Mouse (Mus musculus) liver, embryonic 13.5 days (tissue): ENCODE data around the gene Polr2m. TPM values are rescaled to one million over a fixed set of nuclear protein-coding genes. Genes with fewer than 3 reads are reported as not detected.

Source experiments
- ATAC-seq: fragments of 200-750 bp; cut with Nextera tagmentation; 2 replicates; pipeline ENCODE4 v1.8.0; 2017; ENCODE audit warnings: low read depth, mild to moderate bottlenecking, moderate number of reproducible peaks, moderate library complexity
- DNase-seq: peaks from one replicate; pipeline ENCODE4 v3.0.0; 2022
- H3K27ac ChIP-seq: fragments of 300-500 bp; sonication (generic); 2 replicates; pipeline ENCODE4 v1.5.1; 2015; ENCODE audit warnings: moderate library complexity, mild to moderate bottlenecking, inconsistent platforms
- H3K27me3 ChIP-seq: fragments of 300-500 bp; sonication (generic); 2 replicates; pipeline ENCODE4 v1.6.1; 2015; ENCODE audit warnings: mild to moderate bottlenecking, inconsistent platforms
- H3K36me3 ChIP-seq: fragments of 300-500 bp; sonication (generic); 2 replicates; pipeline ENCODE4 v1.6.1; 2015; ENCODE audit warnings: mild to moderate bottlenecking, inconsistent platforms
- H3K4me1 ChIP-seq: fragments of 300-500 bp; sonication (generic); replicated peaks from 2 replicates; pipeline ENCODE4 v1.6.1; 2015; ENCODE audit warnings: inconsistent platforms
- H3K4me2 ChIP-seq: fragments of 300-500 bp; sonication (generic); 2 replicates; pipeline ENCODE4 v1.6.1; 2015; ENCODE audit warnings: inconsistent platforms, mild to moderate bottlenecking, moderate library complexity
- H3K4me3 ChIP-seq: fragments of 300-500 bp; sonication (generic); replicated peaks from 2 replicates; pipeline ENCODE4 v1.5.1; 2015; ENCODE audit warnings: mild to moderate bottlenecking, inconsistent platforms
- H3K9ac ChIP-seq: fragments of 300-500 bp; sonication (generic); 2 replicates; pipeline ENCODE4 v1.6.1; 2015; ENCODE audit warnings: mild to moderate bottlenecking, inconsistent platforms
- H3K9me3 ChIP-seq: fragments of 300-500 bp; sonication (generic); replicated peaks from 2 replicates; pipeline ENCODE4 v1.6.1; 2016; ENCODE audit warnings: inconsistent platforms
- WGBS: fragments of 180-500 bp; shearing (Covaris S2); methylation state at CpG from one replicate; pipeline ENCODE4 v1.1.7; 2015; ENCODE audit not compliant: insufficient replicate concordance; 5-methylcytosine and 5-hydroxymethylcytosine counted together
- polyA plus RNA-seq: library from polyadenylated mRNA; unstranded; fragments of >200 nt; fragmentation: Nextera tagmentation; extraction: Ambion mirVana; gene quantifications from 2 replicates; pipeline ENCODE4 v1.2.1, GENCODE M21; 2015

Gene Polr2m
- 153 and 162 TPM in 2 replicates for polyA plus RNA-seq

- H3K4me1 ChIP-seq: peaks cover 39% of the 10 kb centered on the region
- no peaks in the 10 kb centered on the region for H3K9me3 ChIP-seq
- H3K27ac ChIP-seq: peak within 1 kb of the TSS; percentile 86
- H3K4me3 ChIP-seq: peak within 1 kb of the TSS; percentile 96
- peak within 1 kb of the TSS; percentile 76 for H3K4me2 ChIP-seq
- peaks cover 30% of the 10 kb centered on the region for H3K36me3 ChIP-seq
- WGBS: under 1% methylated on average over 70 of the region's 70 CpGs
- peaks cover 4% of the 10 kb centered on the region for H3K27me3 ChIP-seq
- H3K9ac ChIP-seq: peak within 1 kb of the TSS; percentile 98
- DNase-seq: peak; percentile 84
- ATAC-seq: peak; percentile 95
Observed at GRCm38 (mm10) chr9:71485475-71486094, at the start of gene Polr2m. Gene Polr2m, minus strand, starts transcription at chr9:71485935.

GRCm38 (mm10) chr9:71535036-71535435, 49.3 kb upstream of the Polr2m start:
- DNase-seq (no peak), ATAC-seq (no peak)
- Histone ChIP-seq H3K4me1 (0 out of 2 replicates have a peak, but pooled peaks cover 5% of the 10 kb centered on the region), H3K4me3 (no peak overlapping the region), H3K27ac (no peak overlapping the region), H3K9ac (no peak overlapping the region), H3K9me3 (no peaks in the 10 kb centered on the region), H3K36me3 (no peaks in the 10 kb centered on the region), H3K27me3 (no peaks in the 10 kb centered on the region), H3K4me2 (no peak overlapping the region)
- WGBS: 69% methylated on average over 2 of the region's 2 CpGs

GRCm38 (mm10) chr9:71529960-71530359, 44.2 kb upstream of the Polr2m start:
- Histone ChIP-seq H3K4me3 (no peak overlapping the region), H3K27me3 (no peaks in the 10 kb centered on the region), H3K4me1 (no peaks in the 10 kb centered on the region), H3K9me3 (no peaks in the 10 kb centered on the region), H3K4me2 (no peak overlapping the region), H3K36me3 (no peaks in the 10 kb centered on the region), H3K27ac (no peak overlapping the region), H3K9ac (no peak overlapping the region)
- no peak for DNase-seq
- WGBS: 49% methylated on average over 2 of the region's 2 CpGs
- ATAC-seq: no peak

DNA sequence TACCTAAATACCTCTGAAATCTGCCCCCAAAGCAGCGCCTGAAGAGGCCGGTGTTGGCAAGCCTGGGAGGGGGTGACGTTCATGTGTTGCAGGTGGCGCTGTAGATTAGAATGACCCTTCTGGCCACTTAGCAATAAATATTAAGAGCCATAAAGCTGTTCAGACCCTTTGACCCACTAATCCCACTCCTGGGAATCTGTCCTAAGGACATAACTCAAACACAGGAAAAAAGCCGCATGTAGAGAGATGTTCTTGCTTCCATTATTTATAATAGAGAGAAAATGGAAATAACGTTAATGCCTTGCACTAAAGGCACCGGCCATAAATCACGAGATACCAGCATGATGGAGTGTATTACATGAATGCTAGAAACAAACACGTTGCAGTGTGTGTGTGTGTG, 41.7 kb upstream of the Polr2m start:
- DNase-seq (no peak), ATAC-seq (no peak)
- H3K36me3 ChIP-seq: no peaks in the 10 kb centered on the region
- H3K4me2 ChIP-seq: no peak overlapping the region
- 62% methylated on average over 9 of the region's 9 CpGs for WGBS
- H3K9me3 ChIP-seq: no peaks in the 10 kb centered on the region
- no peak overlapping the region for H3K9ac ChIP-seq
- no peak overlapping the region for H3K27ac ChIP-seq
- H3K4me1 ChIP-seq: no peaks in the 10 kb centered on the region
- H3K27me3 ChIP-seq: no peaks in the 10 kb centered on the region
- H3K4me3 ChIP-seq: no peak overlapping the region

DNA sequence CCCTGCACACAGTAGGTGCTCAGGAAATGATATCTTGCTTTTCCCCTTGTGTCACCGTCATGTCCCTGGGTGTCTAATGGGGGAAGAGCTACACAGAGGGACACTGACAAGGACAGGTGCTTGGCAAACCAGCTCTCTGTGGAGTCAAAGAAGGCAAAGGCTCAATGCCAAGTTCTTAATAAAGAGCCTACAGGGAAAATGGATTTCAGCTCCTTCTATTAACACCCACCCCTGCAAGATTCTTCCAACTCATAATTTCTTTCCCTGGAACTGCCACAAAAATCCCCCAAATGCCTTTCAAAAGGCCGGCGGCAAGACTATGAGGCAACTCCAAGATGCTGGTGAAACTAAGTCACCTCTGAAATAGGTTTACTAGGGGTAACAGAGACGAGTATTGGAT, 38.2 kb upstream of the Polr2m start:
- Histone ChIP-seq H3K9ac (no peak overlapping the region), H3K4me2 (no peak overlapping the region), H3K9me3 (no peaks in the 10 kb centered on the region), H3K27ac (no peak overlapping the region), H3K36me3 (no peaks in the 10 kb centered on the region), H3K4me3 (no peak overlapping the region), H3K4me1 (no peaks in the 10 kb centered on the region), H3K27me3 (no peaks in the 10 kb centered on the region)
- no peak for DNase-seq
- 75% methylated on average over 4 of the region's 4 CpGs for WGBS
- no peak for ATAC-seq

DNA sequence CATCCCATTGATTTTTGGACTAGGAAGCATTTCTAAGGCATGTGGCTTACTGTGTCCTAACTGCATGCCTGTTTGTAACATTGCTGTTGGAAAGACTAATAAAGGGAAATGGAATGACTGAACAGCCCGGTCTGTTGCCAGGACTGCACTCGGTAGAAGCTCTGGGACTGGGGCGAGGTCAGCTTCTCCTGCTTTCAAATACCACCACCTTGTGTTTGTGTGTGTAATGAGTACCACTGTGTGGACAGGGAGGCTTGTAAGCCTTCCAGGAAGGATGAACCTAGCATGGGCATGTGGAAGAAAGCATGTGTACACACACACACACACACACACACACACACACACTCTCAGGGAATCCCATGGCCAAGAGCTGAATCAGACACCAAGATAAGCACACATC, 34.1 kb upstream of the Polr2m start:
- 60% methylated on average over 3 of the region's 3 CpGs for WGBS
- H3K4me3 ChIP-seq: no peak overlapping the region

GRCm38 (mm10) chr9:71517487-71517886, 31.8 kb upstream of the Polr2m start:
- DNase-seq (no peak), ATAC-seq (no peak)
- Histone ChIP-seq H3K27ac (no peak overlapping the region), H3K9ac (no peak overlapping the region), H3K4me1 (no peaks in the 10 kb centered on the region), H3K9me3 (no peaks in the 10 kb centered on the region), H3K27me3 (no peaks in the 10 kb centered on the region), H3K4me3 (no peak overlapping the region), H3K4me2 (no peak overlapping the region), H3K36me3 (no peaks in the 10 kb centered on the region)
- 27% methylated on average over 4 of the region's 4 CpGs for WGBS

More for the DNA sequence above, 34.1 kb upstream of the Polr2m start:
- Histone ChIP-seq H3K4me2 (no peak overlapping the region), H3K9me3 (no peaks in the 10 kb centered on the region), H3K9ac (no peak overlapping the region), H3K36me3 (no peaks in the 10 kb centered on the region), H3K27ac (no peak overlapping the region), H3K27me3 (no peaks in the 10 kb centered on the region), H3K4me1 (no peaks in the 10 kb centered on the region)
- ATAC-seq (no peak), DNase-seq (no peak)

GRCm38 (mm10) chr9:71515862-71516261, 30.1 kb upstream of the Polr2m start:
- no peak overlapping the region for H3K4me2 ChIP-seq
- H3K27ac ChIP-seq: no peak overlapping the region
- H3K27me3 ChIP-seq: no peaks in the 10 kb centered on the region
- H3K4me1 ChIP-seq: no peaks in the 10 kb centered on the region
- H3K36me3 ChIP-seq: no peaks in the 10 kb centered on the region
- H3K9me3 ChIP-seq: no peaks in the 10 kb centered on the region
- ATAC-seq (no peak), DNase-seq (no peak)
- no peak overlapping the region for H3K9ac ChIP-seq
- 75% methylated on average over 4 of the region's 4 CpGs for WGBS
- no peak overlapping the region for H3K4me3 ChIP-seq

- ATAC-seq (no peak), DNase-seq (no peak)
- WGBS: 60% methylated on average over 4 of the region's 4 CpGs
- no peaks in the 10 kb centered on the region for H3K9me3 ChIP-seq
- no peaks in the 10 kb centered on the region for H3K27me3 ChIP-seq
- H3K4me3 ChIP-seq: no peak overlapping the region
- H3K36me3 ChIP-seq: no peaks in the 10 kb centered on the region
- no peaks in the 10 kb centered on the region for H3K4me1 ChIP-seq
- H3K27ac ChIP-seq: no peak overlapping the region
- no peak overlapping the region for H3K9ac ChIP-seq
- H3K4me2 ChIP-seq: no peak overlapping the region
Observed at GRCm38 (mm10) chr9:71513566-71513965, 27.8 kb upstream of the Polr2m start.

DNA sequence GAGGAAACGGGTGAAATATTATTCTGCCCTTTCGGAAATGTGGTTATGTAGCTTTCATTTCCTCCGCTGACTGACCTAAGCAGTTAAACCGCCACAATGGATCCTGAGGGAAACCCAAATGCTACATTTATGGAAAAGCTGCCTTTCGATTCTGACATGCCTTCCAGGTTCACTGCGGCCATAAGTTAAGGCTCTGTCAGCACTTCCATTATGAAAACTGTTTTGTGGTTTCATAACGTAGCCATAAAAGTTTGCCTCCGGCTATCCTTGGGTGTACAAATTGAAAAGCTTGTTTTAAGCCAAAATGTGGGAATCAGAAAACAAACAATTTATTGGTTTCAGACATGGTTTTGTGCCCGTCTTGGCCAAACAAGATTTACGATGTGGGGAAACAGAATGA, 27.2 kb upstream of the Polr2m start:
- no peak overlapping the region for H3K27ac ChIP-seq
- no peaks in the 10 kb centered on the region for H3K27me3 ChIP-seq
- H3K4me2 ChIP-seq: no peak overlapping the region
- H3K36me3 ChIP-seq: no peaks in the 10 kb centered on the region
- no peak overlapping the region for H3K9ac ChIP-seq
- DNase-seq (no peak), ATAC-seq (no peak)
- no peak overlapping the region for H3K4me3 ChIP-seq
- 62% methylated on average over 10 of the region's 10 CpGs for WGBS
- no peaks in the 10 kb centered on the region for H3K9me3 ChIP-seq
- H3K4me1 ChIP-seq: no peaks in the 10 kb centered on the region

DNA sequence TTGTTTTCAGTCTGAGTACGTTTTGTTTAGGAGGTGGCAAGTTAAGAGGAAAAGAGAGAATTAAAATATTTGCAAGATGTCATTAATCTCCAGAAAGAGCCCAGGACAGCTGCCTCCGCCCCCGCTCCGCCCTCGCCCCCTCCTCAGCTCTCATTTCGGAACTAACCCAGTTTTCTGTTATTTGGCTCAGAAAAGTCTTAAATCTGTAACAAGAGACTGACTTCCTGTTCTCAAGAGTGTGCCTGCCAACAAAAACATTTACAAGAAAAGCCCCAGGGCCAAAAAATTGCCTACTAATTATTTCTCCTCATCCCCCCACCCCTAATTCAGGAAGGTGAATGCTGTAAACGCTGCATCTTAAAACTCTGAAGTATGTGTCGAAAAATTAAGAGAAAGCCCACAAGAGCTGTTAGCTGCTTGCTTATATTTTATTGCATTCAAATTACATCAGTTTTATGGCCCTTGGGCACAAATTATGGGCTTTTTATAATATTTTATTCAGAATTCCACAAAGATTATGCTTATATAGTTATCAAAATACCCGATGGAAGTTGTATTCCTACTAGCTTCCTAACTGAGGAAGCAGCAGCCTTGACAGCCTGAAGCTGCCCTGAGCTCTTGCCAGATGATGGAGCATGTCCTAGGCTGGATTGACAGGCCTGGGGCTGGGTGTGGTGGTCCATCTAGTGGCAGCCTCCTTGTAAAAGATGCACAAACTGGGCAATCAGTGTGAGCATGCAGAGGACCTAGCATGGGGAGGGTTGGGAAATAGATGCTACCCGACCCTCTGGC, 12.9 kb upstream of the Polr2m start:
- H3K4me1 ChIP-seq: no peaks in the 10 kb centered on the region
- no peak overlapping the region for H3K4me3 ChIP-seq
- no peaks in the 10 kb centered on the region for H3K36me3 ChIP-seq
- no peaks in the 10 kb centered on the region for H3K27me3 ChIP-seq
- no peak for ATAC-seq
- no peak overlapping the region for H3K27ac ChIP-seq
- no peak for DNase-seq
- no peaks in the 10 kb centered on the region for H3K9me3 ChIP-seq
- H3K4me2 ChIP-seq: no peak overlapping the region
- whole genome bisulfite sequencing: 58% methylated on average over 10 of the region's 10 CpGs
- no peak overlapping the region for H3K9ac ChIP-seq

DNA sequence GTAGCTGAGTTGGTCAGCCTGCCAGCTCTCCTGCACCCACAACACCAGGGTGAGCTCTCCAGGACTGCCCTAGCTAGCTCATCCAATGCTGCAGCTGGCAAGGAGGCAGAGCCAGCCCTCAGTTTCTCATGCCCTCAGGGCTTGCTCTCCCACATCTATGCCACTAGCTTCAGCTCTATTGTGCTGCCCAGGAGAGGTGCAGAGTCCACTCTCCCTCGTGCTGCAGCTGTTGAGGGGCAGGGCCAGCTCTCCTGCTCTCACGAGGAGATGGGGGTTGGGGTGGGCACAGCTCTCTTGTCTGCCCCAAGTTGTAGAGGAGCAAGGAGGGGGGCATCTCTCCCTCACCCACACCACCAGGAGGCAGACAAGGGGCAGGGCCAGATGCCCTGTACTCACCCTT, 10.9 kb upstream of the Polr2m start:
- H3K4me3 ChIP-seq: no peak overlapping the region
- H3K4me1 ChIP-seq: no peaks in the 10 kb centered on the region
- H3K9ac ChIP-seq: no peak overlapping the region
- WGBS: 28% methylated on average over 2 of the region's 2 CpGs
- no peak overlapping the region for H3K27ac ChIP-seq
- H3K9me3 ChIP-seq: no peaks in the 10 kb centered on the region
- H3K36me3 ChIP-seq: no peaks in the 10 kb centered on the region
- ATAC-seq: no peak
- no peaks in the 10 kb centered on the region for H3K27me3 ChIP-seq
- no peak for DNase-seq
- no peak overlapping the region for H3K4me2 ChIP-seq
